Mouse (Mus musculus): Measurements from ENCODE around the gene Itga2b.

The Itga2b gene

DNA sequence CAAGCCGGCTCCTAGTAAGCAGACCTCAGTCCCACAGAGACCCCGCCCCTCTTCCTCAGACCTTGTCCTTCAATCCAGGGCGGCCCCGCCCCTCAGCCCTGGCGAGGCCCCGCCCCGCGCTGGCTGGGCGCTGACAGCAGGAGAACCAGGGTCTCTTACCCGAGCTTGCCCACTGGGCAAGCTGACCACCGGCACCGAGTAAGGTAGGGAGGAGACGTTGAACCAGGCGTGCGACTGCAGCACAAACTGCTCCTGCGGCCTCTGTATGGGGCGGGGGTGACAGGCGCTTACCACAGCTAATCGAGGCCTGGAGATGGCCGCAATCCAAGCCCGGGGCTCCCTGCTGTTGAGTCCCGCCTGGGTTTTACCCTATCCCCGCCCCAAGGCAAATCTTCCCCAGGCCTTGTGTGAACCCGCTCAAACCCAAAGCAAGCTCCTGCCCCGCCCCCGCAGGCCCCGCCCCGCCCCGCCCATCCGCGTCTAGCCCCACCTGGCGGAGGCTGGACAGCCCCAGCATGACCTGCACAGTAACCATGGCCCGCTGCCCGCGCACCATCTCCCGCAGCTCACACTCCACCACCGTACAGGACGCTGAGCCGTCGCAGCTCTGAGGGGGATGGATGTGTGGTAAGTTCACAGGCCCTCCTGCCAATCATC lies 14.1 kb downstream of the Itga2b start:
- DNase-seq, result peak; percentile 75 to 76

DNA sequence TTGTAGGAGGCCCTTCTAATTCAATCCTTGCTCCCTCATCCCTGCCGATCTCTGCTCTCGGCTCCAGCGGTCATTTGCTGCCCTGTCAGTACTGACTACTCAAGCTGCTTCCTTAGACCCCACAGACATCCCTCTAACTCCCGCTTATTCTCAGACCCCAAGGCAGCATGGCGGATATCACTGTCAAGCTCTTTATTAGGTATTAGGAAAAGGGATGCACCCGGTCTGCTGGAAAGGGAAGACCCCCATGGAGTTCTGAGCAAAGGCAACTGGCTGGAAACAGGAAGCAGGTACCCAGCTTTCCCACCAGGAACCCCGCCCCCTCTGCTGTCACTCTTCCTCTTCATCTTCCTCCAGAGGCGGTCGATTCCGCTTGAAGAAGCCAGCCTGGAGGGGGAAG lies 16.8 kb downstream of the Itga2b start:
- DNase-seq, result no peak

DNA sequence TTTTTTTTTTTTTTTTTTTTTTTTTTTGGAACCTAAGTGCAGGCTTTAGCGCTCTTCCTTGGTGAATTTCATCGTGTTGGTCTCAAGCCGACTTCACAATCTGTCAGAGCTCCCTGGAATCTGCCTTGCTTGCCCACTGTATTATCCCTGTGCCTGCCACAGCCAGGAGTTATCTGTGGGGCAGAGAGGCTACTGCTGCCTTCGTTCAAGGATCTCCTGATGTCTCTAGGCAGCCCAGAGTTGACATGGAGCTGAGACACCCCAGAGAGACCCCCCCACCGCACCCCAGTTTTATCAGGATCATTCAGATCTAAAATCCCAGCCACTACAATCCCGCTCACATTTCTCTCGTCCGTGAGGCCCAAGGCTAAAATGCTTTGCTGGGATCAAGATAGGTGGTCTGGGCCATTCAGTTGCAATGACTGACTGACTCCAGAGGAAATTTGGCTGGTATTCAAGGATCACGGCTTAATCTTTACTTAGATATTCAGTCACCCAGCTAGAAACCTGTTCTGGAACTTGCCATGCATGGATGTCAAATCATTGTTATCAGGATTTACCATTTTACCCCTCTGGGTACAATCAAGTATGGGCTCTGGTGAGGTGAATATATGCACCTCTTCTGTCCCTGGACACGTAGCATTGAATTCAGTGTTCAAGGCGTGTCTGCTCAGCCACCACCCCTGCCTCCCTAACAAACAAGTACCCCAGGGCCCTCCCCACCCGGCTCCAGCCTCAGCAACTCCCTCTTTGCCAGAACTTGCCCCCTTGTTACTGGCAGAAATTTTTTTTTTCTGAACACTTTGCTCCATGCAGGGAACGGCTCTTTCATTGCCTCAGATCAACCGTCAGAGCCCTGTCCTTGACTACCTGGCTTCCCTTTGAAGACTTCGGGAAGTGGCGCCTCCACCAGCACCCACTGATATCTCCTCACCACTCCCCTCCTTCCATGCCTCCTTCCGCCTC lies 20.6 kb downstream of the Itga2b start:
- peak; percentile 50 to 66 for DNase-seq

DNA sequence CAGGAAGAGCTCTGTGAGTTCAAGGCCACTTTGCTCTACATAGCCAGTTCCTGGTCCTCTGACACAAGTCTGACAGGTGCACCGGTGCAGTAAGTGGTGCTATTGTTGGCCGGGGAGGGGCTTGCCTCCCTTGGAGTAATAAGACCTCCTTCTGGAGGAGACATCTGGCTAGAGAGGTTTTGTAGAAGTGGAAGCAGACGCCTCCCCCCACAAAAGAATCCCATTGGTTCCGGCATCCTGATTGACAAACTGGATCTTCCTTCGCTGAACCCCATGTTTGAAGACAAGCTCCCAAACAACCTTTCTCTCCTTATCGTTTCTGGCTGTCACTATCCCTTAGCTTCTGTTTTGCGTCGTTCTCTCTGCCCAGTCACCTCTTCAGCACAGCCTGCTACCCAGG lies 21.6 kb downstream of the Itga2b start:
- peak; percentile 42 to 47 for DNase-seq

DNA sequence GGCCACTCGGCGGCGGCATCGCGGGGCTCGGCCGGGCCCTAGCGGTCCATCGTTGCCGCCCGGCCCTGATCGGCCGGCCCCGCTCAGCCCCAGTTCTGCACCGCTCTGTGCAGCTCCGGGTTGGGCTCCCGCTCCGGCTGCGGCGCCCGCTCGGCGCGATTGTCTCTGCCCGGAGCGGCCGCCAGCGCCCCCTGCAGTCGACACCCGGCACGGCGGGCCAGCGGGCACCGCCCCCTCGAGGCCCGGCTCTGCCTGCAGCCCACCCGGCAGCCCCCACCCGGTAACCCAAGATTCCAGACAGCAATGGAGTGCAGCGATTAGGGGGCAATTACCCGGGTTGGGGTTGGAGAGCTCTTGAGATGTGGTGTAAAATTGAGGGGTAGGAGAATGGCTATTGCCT lies 22.4 kb downstream of the Itga2b start, which contains the start of gene Fam171a2:
Gene Fam171a2, minus strand, starts transcription at position 186 of the 400 bp plus-strand sequence.
- peak; percentile 93 to 95 for DNase-seq

DNA sequence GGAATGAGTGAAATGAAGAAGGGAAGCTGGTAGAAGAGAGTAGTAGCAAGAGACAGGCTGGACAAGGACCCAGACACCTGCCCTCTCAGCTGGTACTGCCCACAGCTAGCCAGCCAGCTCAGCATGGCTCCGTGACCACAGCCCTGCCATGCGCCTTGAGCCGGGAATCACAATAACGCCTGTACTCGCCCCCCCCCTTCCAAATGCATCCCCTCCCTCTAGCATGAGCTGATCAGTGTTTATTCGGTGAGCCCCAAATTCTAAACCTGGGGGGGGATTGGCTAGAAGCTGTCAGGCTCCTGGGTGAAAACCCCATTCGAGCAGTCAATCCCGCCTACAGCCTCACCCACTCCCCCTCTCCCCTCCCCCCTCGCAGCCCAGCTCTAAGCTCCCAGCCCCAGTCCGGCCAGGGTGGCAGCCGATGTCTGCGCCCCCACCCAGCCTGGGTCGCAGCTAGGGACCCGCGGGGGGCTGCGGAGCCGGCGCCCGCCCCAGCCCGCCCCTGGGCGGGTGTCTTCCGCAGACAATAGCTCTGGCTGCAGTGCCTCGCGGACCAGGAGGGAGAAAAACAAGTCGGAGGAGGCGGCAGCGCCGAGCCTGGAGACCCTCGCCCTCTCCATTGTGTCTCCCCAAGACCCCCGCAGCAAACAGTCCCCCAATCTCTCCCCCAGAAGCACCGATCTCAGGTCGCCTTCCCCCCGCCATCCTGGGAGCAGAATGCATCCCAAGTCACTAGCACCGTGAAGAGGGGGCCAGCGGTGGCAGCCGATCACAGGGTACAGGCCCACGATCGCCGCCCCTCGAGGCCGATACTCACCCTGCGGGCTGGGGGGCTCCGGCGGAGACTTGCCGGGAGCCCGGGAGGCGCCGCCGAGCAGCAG lies 23.1 kb downstream of the Itga2b start:
- peak; percentile 76 to 83 for DNase-seq

DNA sequence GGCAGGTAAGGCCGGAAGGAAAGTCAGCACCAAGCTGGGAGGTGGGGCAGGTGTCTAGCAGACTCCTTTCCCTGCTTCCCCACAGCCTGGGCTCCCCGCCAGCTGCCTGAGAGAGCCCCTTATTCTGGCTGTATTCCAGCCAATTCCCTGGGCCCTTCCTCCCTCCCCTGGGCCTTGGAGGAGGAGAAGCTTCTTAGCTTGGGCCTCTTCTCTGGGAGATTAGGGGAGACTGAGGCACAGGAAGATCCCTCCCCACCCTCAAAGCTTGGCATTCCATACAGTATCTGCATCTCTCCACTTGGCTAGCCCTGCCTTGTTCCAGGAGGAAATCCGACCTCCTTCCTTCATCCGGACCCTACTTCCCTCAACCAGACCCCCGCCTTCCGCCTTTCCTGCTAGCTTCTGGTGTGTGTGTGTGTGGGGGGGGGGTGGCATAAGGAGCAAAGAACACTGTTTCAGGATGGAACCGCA lies 24.0 kb downstream of the Itga2b start:
- DNase-seq, result peak; percentile 68 to 77

DNA sequence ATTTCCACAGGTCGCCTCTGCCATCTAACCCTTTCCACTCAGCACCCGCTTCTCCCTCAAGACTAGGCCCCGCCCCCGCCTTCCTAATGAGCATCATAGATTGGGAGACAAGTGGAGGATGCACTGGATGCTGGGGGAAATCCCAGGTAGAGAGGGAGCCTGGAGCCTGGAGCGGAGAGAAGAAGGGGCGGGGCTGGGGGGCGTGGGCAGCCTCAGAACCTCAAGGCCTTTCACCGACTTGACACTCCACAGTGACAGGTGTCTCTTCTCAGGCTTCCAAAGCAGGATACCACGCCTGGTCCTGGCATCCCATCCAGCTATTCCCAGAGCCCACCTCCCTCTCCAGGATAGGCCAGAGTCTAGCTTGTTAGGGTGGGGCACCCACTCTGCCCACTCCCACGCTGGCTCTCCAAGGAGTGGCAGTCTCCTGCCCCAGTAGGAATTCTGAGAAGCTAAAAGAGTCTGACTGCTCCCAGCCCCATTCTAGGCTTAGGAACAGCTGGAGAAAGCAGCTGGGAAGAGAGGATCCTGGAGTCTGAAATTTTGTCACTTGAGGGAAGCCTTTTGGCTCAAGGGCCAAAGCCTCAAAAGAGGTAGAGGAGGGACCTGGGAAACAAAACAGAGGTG lies 24.5 kb downstream of the Itga2b start:
- peak; percentile 47 to 56 for DNase-seq

DNA sequence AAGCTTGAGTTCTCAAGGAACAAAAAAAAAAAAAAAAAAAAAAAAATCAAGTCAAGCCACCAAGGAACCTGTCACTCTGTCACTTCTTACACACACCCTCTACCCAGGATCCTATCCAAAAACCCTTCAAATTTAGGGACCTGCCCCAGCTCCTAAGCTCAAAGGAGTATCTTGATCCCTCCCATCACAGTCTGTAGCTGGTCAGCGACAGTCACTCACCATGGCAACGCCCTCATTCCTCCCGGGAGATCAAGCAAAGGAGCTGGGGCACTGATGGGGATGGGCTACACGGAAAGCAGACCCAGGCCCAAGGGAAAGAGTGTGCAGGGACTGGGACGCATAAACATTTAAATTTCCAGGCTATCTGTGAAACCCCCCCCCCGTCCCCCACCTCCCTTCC lies 25.1 kb downstream of the Itga2b start:
- no peak for DNase-seq

DNA sequence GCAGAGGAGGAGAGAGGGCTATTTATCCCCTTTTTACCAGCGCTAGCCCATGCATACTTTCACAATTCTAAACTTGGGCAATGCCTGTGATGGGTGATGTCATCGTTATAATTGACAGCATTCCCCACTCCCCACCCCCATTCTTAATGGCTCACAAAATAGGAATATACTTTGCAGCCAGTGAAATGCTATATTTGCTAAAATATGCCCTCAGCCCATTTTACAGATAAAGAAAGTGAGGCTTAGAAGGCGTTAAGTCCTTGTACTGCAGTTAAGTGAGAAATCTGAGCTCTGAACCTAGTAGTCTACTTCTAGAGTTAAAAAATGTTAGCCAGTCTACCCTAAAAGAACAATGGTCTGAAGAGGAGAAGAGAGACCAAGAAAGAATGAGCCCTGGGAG lies 25.6 kb downstream of the Itga2b start:
- no peak for DNase-seq

DNA sequence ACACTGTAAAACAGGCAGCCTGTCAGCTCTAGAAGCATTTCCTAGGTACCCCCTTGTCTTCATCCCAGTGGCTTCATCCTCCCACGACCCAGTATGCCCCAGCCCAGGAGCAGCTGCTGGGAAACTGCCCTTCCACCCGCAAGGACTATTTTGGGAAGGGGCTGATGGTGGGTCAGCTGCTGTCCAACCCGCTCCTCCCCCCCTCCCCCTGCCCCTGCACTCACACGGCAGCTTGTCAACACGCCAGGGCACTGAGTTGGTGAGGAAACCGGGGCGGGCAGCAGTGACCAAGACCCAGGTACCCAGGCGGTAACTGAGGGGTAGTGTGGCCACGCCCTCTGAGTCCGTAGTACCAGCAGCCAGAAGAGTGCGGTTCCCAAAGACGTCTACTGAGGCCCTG lies 26.2 kb downstream of the Itga2b start:
- DNase-seq, result no peak

DNA sequence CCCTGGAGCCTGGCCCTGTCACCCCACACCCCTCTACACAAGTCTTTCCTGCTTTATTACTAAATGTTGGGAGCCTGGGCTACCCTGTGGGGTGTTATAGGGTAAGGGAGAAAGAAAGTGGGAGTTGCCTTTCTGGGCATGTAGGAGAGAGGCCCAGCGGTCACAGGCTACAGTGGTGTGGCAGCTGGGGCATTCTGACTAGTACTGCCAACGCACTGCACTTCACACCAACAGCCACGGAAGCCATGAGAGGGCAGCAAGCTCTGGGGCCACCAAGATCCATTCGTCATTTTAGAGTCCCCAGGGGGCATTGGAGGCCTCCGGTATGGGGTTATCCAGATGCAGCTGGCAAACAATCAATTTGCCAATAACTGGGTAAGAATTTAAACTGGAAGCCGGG lies 27.8 kb downstream of the Itga2b start:
- DNase-seq, result no peak

DNA sequence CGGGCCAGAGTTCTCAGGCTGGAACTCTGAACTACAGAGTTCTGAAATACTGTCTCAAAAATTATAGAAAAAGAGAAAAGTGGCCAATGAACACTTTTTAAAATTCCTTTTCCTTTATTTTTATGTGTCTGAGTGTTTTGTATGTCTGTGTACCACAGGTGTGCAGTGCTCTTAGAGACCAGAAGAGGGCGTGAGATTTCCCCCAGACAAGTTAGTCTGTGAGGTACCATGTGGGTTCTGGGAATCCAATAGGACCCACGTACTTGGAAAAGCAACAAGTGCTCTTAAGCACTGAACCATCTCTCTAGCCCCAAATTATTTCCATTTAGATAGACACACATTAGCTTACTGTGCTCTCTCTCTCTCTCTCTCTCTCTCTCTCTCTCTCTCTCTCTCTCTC lies 28.5 kb downstream of the Itga2b start:
- no peak for DNase-seq

DNA sequence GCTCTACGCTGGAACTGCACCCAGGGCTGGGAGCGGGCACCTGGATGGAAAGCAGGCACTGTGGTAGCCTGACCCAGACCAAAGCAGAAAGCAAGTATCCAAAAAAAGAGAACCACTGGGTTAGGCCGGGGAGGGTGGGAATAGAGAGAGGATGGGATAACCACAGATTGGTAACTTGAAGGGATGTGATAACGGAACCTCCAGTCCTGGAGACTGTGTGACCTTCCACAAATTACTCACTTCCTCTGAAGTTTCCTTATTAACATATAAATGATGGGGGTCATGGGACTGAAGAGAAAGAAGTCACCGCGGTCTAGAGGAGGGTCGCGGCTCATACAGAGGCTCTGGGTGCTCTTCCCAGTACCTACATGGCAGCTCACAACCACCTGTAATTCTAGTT lies 29.7 kb downstream of the Itga2b start:
- no peak for DNase-seq

DNA sequence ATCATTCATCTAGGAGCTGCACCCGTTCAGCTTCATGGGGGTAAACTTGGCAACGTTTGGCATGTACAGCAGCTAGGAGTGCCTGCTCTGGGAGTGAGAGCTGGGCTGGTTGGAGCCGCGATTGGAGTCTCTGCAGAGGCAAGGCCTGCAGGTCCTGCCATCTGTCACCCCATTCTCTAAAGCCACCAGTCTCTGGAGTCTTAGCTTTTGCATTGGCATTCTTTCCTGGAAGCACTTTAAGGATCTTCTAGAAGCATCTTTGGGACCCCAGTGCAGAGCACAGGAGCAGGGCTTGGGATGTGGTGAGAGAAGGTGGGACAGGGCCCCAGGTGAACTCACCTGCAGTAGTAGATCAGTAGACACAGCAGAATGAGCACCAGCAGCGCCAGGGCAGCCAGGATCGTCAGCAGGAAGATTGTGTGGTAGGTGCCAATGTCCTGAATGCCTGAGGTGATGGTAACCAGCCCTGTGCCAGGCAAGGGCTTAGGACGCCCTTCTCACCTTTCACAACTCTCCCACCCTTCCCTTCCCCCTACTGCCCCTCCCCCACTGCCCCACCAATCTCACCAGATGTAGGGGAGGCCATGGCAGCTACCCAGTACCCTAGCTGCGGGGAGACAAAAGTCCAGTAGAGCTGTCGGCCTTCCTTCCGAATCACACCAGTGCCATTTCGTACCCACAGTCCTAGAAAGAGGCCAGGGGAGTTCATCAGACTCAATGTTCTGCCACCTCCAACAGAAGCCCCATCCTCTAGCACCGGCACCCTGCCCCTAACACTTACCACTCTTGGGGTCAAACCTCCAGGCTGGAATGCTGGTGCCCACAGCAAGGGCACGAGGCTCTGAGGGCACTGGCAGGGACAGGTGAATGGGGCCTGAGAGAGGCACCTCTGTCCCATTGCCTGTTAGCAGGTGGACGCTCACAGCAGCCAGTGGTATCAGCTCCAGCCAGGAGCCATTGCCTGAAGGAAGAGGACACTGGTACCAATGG lies 30.5 kb downstream of the Itga2b start:
- peak in 1 of 2 experiments; percentile 56 for DNase-seq

DNA sequence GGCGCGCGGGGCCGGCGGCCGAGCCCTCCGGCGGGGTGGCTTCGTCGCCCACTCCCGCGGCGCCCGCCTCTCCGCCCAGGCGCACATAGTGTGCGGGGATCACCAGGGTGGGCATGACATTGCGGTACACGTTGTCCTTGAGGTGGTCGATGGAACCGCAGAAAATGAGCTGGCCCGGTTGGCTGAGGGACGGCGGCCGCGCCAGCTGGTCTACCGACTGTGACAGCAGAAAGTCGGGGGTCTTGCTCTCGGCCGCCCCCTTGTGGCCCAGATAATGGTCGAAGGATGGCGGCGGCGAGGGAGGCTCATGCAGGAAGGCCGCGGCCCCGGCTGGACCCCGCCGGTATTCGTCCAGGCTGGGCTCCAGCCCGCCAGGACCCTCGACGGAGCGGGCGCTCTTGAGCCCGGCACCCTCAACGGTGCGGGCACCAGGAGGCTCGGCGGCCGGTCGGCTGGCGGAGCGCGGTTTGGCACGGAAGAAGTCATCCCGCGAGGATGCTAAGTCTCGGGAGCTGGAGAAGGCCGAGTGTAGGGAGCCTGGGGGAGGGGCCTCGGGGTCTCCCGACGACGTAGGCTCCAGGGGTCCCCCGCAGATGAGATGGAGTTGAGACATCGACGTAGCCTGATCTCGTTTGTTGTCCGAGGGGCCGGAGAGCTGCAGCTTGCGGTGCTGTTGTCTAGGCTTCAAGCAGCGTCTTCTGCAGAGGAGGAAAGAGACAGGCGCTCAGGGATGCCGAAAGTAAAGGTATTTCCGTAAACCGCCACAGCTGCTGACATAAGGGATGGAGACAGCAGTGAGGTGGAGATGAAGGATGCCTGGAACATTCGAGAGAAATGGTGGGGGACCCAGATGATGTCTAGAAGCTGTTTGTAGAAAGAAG lies 31.5 kb downstream of the Itga2b start:
- peak; percentile 96 to 99 for DNase-seq

DNA sequence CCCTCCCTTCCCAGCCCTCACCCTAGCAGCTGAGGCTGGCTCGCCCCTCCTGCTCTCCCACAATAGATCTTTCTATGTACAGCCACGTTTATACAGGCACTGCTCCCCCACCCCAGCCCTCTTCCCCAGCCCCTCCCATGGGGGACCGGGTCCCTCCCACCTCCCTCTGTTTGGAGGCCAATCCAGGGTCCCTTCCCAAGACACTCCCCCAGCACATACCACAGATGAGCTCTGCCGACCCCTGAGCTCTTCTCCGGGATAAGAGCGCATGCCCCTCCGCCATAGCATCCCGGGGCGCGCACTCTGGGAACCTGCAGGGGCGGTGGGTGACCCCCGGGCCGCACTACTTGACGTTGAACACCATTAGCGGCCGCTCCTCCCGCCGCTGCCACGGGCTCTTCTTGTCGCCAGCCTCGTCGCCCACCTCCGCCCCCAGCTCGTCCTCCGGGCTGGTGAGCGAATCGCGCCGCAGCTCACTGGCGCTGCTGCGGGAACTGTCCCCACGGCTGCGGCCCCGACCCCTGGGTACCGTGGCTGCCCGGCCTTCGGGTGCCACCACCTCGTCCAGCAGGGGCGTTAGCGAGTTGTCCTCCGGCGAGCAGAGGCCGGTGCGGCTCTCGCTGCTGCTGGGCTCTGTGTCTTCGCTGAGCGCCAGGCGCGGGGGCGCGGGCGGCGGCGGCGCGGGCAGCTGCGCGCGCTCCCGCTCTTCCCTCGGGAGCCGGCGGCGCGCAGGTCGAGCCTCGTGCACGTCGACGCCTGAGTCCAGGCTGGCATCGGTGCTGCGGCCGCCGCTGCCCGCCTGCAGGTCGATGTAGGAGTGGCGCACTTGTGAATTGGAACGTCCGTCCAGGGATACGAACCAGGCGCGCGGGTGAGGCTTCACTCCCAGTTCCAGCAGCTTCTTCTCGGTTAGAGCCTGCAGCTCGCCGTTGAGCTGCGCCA lies 32.5 kb downstream of the Itga2b start:
- DNase-seq, result peak; percentile 74 to 81

DNA sequence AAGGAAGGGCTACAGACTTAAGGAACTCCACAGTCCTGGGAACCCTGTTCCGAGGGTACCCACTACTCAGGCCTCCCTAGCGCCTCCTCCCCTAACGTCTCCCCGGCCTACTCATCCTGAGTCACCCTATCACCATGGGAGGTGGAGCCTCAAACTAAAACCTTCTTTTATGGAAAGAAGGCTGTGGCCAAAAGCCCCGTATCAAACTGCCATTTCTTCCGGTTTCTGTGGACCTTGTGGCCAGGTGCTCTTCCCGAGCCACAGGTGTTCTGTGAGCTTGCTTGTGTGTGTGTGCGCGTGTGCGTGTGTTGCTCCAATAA lies 33.5 kb downstream of the Itga2b start:
- no peak for DNase-seq

Data from cerebellum, postnatal 14 days (tissue).